Mouse (Mus musculus): ENCODE data around the gene Erp29. TPM values are rescaled to one million over a fixed set of nuclear protein-coding genes. Genes with fewer than 3 reads are reported as not detected.

Erp29 gene
- total RNA-seq, 2 experiments from 2014 or later: 145 to 147 TPM

GRCm38 (mm10) chr5:121448450-121448849 is 3.9 kb downstream of the Erp29 start:
- DNase-seq: no peak

- no peak for DNase-seq
Observed at GRCm38 (mm10) chr5:121444870-121445269, 7.4 kb downstream of the Erp29 start.

- no peak for DNase-seq
Observed at GRCm38 (mm10) chr5:121443548-121443947, 8.8 kb downstream of the Erp29 start.

- DNase-seq: no peak
Observed at GRCm38 (mm10) chr5:121438756-121439155, 13.6 kb downstream of the Erp29 start.

GRCm38 (mm10) chr5:121438131-121438530 is 14.2 kb downstream of the Erp29 start:
- DNase-seq: peak in 1 of 2 experiments; percentile 34

GRCm38 (mm10) chr5:121428954-121429353 is 23.4 kb downstream of the Erp29 start:
- DNase-seq: no peak

GRCm38 (mm10) chr5:121423297-121423696 is 29.0 kb downstream of the Erp29 start:
- DNase-seq: no peak

- no peak for DNase-seq
Observed at GRCm38 (mm10) chr5:121422787-121423186, 29.5 kb downstream of the Erp29 start.

GRCm38 (mm10) chr5:121420721-121421120 is 31.6 kb downstream of the Erp29 start:
- no peak for DNase-seq

- no peak for DNase-seq
Observed at GRCm38 (mm10) chr5:121410975-121411374, 41.3 kb downstream of the Erp29 start.

- no peak for DNase-seq
Observed at GRCm38 (mm10) chr5:121407856-121408255, 44.5 kb downstream of the Erp29 start.

- no peak for DNase-seq
Observed at GRCm38 (mm10) chr5:121400849-121401248, 51.5 kb downstream of the Erp29 start.

- DNase-seq: no peak
Observed at GRCm38 (mm10) chr5:121400064-121400463, 52.2 kb downstream of the Erp29 start.

- DNase-seq: no peak
Observed at GRCm38 (mm10) chr5:121399540-121399939, 52.8 kb downstream of the Erp29 start.

- no peak for DNase-seq
Observed at GRCm38 (mm10) chr5:121398965-121399462, 53.3 kb downstream of the Erp29 start.

- DNase-seq: no peak
Observed at GRCm38 (mm10) chr5:121398146-121398964, 54.0 kb downstream of the Erp29 start.

- DNase-seq: peak; percentile 90 to 91
Observed at GRCm38 (mm10) chr5:121397187-121398145, 54.8 kb downstream of the Erp29 start, which contains the start of gene Naa25. TSS of gene Naa25 (plus strand) at chr5:121397936.

- no peak for DNase-seq
Observed at GRCm38 (mm10) chr5:121395621-121396020, 56.7 kb downstream of the Erp29 start.

GRCm38 (mm10) chr5:121393402-121393801 is 58.9 kb downstream of the Erp29 start:
- no peak for DNase-seq

GRCm38 (mm10) chr5:121392667-121393380 is 59.5 kb downstream of the Erp29 start:
- DNase-seq: peak in 1 of 2 experiments; percentile 41

- DNase-seq: no peak
Observed at GRCm38 (mm10) chr5:121389691-121390090, 62.6 kb downstream of the Erp29 start.

- no peak for DNase-seq
Observed at GRCm38 (mm10) chr5:121389106-121389505, 63.2 kb downstream of the Erp29 start.
